Mouse (Mus musculus) central nervous system, embryonic 18 days (tissue): Measurements from ENCODE around the gene Cabcoco1. TPM values are rescaled to one million over a fixed set of nuclear protein-coding genes. Genes with fewer than 3 reads are reported as not detected.

Experiments used
- polyA plus RNA-seq: library from polyadenylated mRNA; depleted of rRNA; stranded (reverse); fragments of >200 nt; gene quantifications from 2 replicates; pipeline ENCODE4 v1.2.3, GENCODE M21; 2012; rRNA removed

The Cabcoco1 gene
- polyA plus RNA-seq = 0.69 and 1.1 TPM in 2 replicates

DNA sequence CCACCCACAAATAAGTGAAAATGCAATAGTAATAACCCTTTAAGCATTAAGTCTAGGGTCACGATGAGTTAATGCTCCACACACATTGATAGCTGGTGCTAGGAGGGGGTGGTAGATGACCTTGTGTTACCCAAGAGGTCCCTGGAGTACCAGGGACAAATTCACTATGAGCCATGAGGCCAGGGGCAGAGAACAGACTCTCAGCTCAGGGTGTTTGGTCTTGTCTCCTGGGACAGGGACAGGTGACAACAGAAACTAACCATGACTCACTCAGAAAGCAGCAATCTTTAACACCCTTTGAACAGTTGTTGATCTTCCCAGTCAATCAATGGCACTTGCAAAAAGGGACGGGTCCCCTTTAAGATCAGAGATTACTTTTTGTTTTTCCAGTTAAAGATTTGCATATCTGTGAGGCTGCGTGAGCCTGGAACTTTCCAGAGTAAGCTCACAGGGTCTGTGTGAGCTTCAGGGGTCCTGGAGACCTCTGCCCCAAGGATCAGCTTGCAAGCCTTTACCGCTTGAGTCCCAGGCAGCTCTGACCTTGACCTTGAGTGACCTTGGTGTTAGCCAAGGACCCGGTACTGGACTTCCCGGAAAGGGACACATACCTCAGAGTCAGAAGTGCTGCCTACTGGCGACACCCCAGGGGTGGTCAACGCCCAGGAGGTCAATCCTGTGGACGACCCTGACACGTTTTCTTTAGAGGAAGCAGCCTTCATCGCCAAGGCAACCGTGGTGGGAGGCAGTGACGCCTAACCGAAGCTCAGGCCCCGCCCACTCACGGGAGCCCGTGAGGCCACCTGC is at the start of gene Cabcoco1:
TSS of gene Cabcoco1 (minus strand) at position 758 of the 804 bp plus-strand sequence.

Other genes starting within 250 kb of the Cabcoco1 start
- gene Tmem26, start 181.8 kb upstream of the Cabcoco1 start, polyA plus RNA-seq = 2.1 and 2.6 TPM in 2 replicates